Mouse (Mus musculus): ENCODE measurements around the gene 6820408C15Rik.
A peak's percentile ranks its signal among the peaks of the same experiment; 100 is the strongest.

GRCm38 (mm10) chr2:152368532-152369140 lies 46.8 kb upstream of the 6820408C15Rik start:
- TF ChIP-seq POLR2A (IDR thresholded peaks at IDR 0.05; ENCODE audit: low read depth, low read length), result no peak
- TF ChIP-seq CTCF (IDR thresholded peaks at IDR 0.05; ENCODE audit: extremely low read depth, insufficient read depth, insufficient read length, insufficient replicate concordance), result peak; percentile 82; the same call in 1 of the 2 replicates

Measured in spleen, adult 2 months (tissue).